Mouse (Mus musculus) brain, embryonic 14.5 days (tissue): ENCODE results near the gene Slc39a13. TPM values are rescaled to one million over a fixed set of nuclear protein-coding genes. Genes with fewer than 3 reads are reported as not detected.

Experiments used
- DNase-seq: peaks from one replicate; pipeline ENCODE4 v3.0.0-alpha.2; 2011; ENCODE audit warnings: low read depth
- CTCF ChIP-seq: fragments of 200-500 bp; IDR thresholded peaks from 2 replicates; pipeline ENCODE4 v1.5.1; 2012; ENCODE audit warnings: inconsistent platforms, mild to moderate bottlenecking, moderate library complexity, borderline replicate concordance; ENCODE audit not compliant: insufficient read depth, insufficient read length; ENCODE audit errors: extremely low read depth
- POLR2A ChIP-seq: fragments of 200-500 bp; IDR thresholded peaks from 2 replicates; pipeline ENCODE4 v1.6.1; 2012; ENCODE audit warnings: mild to moderate bottlenecking, inconsistent platforms, borderline replicate concordance; ENCODE audit not compliant: poor library complexity, insufficient read depth, insufficient read length, severe bottlenecking; ENCODE audit errors: extremely low read depth
- polyA plus RNA-seq: library from polyadenylated mRNA; depleted of rRNA; stranded (reverse); fragments of >200 nt; gene quantifications from 2 replicates; pipeline ENCODE4 v1.2.3, GENCODE M21; 2012

Gene Slc39a13
- polyA plus RNA-seq, 1 experiment = 50.7 TPM

DNA sequence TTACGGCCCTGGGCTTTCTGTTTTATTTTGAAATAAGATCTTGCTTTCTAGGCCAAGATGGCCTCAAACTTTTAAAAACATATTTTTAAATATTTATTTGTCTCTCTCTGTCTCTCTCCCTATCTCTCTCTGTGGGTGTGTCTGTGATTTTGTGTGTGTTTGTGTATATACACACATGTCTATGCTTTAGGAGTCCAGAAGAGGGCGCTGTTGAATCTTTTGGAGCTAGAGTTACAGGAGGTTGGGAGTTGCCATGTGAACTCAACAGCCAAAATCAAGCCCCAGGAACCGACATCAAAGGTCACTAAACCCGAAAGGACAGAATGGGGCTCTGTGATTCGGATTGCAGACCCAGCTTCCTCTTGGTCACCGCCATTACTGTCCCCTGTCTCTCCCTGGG, 40.2 kb upstream of the Slc39a13 start:
- TF ChIP-seq POLR2A (no peak), CTCF (no peak; the same call in 1 of the 2 replicates)
- DNase-seq = no peak

GRCm38 (mm10) chr2:91109807-91110385, 39.7 kb upstream of the Slc39a13 start:
- DNase-seq = no peak
- no peak for TF ChIP-seq POLR2A
- no peak for TF ChIP-seq CTCF

DNA sequence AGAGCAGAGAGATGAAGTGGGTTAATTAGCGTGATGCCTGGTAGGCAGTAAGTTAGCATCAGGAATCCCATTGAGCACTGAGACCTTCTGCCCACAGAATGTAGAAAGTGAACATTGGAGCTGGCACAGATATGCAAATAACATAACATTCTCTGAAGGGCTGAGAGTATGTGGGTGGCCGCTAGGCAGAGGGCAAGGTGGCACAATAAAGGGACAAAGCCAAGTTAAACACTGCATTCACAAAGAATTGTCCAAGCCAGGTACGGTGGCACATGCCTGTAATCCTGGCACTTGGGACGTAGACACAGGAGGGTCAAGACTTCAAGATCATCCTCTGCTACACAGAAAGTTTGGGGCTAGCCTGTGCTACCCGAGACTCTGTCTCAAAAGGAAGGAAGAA, 39.0 kb upstream of the Slc39a13 start:
- TF ChIP-seq CTCF = no peak

GRCm38 (mm10) chr2:91108156-91108555, 37.9 kb upstream of the Slc39a13 start:
- no peak for DNase-seq
- TF ChIP-seq CTCF (no peak), POLR2A (no peak)

More for the DNA sequence above, 39.0 kb upstream of the Slc39a13 start:
- DNase-seq = no peak

- peak; percentile 98 for TF ChIP-seq CTCF
- TF ChIP-seq POLR2A = no peak
- DNase-seq = peak; percentile 93
Measured at GRCm38 (mm10) chr2:91101124-91101740, 31.0 kb upstream of the Slc39a13 start.

- no peak for TF ChIP-seq CTCF
- no peak for TF ChIP-seq POLR2A
- DNase-seq = no peak
Measured at GRCm38 (mm10) chr2:91098156-91098555, 27.9 kb upstream of the Slc39a13 start.

GRCm38 (mm10) chr2:91097015-91097414, 26.8 kb upstream of the Slc39a13 start:
- TF ChIP-seq CTCF (no peak), POLR2A (no peak)

DNA sequence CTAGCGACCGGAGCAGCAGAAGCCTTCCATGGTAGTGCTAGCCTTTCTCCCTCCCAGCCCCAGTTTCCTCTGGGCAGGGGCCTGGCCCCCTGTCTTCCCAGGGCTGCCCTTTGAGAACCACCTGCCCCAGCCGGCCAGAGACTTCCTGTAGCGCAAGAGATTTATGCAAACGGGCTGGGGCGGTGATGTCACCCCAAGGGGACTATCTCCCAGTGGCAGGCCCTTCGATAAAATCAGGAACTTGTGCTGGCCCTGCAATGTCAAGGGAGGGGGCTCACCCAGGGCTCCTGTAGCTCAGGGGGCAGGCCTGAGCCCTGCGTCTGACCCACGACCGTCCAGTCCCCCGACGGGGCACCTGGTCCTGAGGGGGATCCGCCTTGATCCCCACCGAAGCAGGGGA, 26.3 kb upstream of the Slc39a13 start:
- DNase-seq = no peak
- TF ChIP-seq CTCF (no peak), POLR2A (no peak)

More at GRCm38 (mm10) chr2:91097015-91097414, 26.8 kb upstream of the Slc39a13 start:
- no peak for DNase-seq

DNA sequence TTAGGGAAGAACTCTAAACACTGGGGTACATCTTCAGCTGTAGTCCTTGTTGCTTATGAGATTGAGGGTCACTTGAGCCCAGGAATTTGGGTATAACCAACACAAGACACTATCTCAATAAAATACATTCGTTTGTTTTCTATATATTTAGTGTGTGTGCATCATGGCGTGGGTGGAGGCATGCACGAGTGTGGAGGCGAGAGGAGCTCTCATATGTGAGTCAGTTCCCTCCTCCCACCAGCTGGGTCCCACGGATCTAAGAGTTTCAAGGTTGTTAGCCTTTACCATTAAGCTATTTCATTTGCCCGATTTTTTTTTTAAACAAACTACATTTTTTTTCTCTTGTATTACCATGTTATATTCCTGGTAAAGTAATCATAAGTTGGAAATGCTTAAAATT, 20.6 kb upstream of the Slc39a13 start:
- no peak for TF ChIP-seq CTCF
- TF ChIP-seq POLR2A = no peak
- DNase-seq = no peak

GRCm38 (mm10) chr2:91090208-91090607, 20.0 kb upstream of the Slc39a13 start:
- TF ChIP-seq POLR2A = no peak
- TF ChIP-seq CTCF = no peak
- no peak for DNase-seq

GRCm38 (mm10) chr2:91088987-91089386, 18.8 kb upstream of the Slc39a13 start:
- no peak for DNase-seq
- TF ChIP-seq POLR2A (no peak), CTCF (no peak)

- DNase-seq = no peak
- TF ChIP-seq CTCF (no peak), POLR2A (no peak)
Measured at GRCm38 (mm10) chr2:91087453-91087852, 17.2 kb upstream of the Slc39a13 start.

- TF ChIP-seq CTCF (no peak), POLR2A (no peak)
- no peak for DNase-seq
Measured at GRCm38 (mm10) chr2:91086392-91087237, 16.4 kb upstream of the Slc39a13 start.

DNA sequence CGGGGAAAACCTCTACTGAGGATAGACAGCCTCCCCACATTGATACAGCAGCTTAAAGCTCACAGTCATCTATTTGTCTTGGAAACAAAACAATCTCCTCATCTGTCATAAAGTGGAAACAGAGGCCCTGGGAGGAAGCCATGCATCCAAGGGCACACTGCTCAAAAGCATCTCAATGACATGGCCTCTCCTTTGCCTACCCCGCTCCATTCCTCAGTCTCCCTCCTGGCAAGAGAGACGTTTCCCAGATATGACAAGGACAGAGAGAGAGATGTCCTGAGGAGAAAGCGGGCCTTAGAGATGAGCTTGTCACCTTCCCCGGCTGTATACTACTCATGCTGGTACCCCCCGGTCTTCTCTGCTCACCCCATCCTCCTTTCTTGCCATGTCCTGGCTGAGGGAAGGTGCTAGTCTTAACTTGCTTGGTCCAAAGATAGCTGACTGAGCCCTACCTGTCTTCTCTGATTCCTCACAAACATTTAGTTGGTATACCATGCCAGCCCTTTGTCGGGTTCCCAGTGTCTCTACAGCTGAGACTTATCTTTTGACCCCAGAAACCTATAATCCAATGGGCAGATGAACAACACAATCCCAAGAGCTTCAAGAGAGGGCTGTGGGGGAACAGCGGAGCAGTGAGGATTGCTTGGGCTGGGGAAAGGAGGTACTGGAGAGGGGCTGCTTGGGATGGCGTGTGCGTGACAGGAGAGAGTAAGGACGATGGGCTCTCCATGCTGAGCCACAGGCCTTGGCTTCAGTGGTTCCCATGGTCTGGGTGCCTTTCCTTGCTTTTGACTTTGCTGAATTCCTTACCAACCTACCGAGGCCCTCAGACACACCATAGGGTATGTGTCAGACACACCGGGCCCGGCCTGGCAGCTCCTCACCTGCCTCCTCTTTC, 15.5 kb upstream of the Slc39a13 start:
- DNase-seq = no peak
- no peak for TF ChIP-seq POLR2A
- TF ChIP-seq CTCF = no peak
